Mouse (Mus musculus) midbrain, embryonic 15.5 days (tissue): Measurements from ENCODE around the gene Gmds. TPM values are rescaled to one million over a fixed set of nuclear protein-coding genes. Genes with fewer than 3 reads are reported as not detected.

Experiments used
- ATAC-seq: fragments of 200-750 bp; cut with Nextera tagmentation; replicated peaks from 2 replicates; pipeline ENCODE4 v1.8.0; 2017; ENCODE audit warnings: moderate TSS enrichment
- H3K27ac ChIP-seq: fragments of 300-500 bp; sonication (generic); 2 replicates; pipeline ENCODE4 v1.5.1; 2015; ENCODE audit warnings: mild to moderate bottlenecking, inconsistent platforms
- H3K27me3 ChIP-seq: fragments of 300-500 bp; sonication (generic); replicated peaks from 2 replicates; pipeline ENCODE4 v1.6.1; 2015; ENCODE audit warnings: inconsistent platforms
- H3K36me3 ChIP-seq: fragments of 300-500 bp; sonication (generic); replicated peaks from 2 replicates; pipeline ENCODE4 v1.6.1; 2015; ENCODE audit warnings: inconsistent platforms
- H3K4me1 ChIP-seq: fragments of 300-500 bp; sonication (generic); 2 replicates; pipeline ENCODE4 v1.6.1; 2015; ENCODE audit warnings: inconsistent platforms
- H3K4me2 ChIP-seq: fragments of 300-500 bp; sonication (generic); 2 replicates; pipeline ENCODE4 v1.6.1; 2015; ENCODE audit warnings: inconsistent platforms, mild to moderate bottlenecking, moderate library complexity
- H3K4me3 ChIP-seq: fragments of 300-500 bp; sonication (generic); 2 replicates; pipeline ENCODE4 v1.5.1; 2015; ENCODE audit warnings: mild to moderate bottlenecking, inconsistent platforms
- H3K9ac ChIP-seq: fragments of 300-500 bp; sonication (generic); 2 replicates; pipeline ENCODE4 v1.6.1; 2015; ENCODE audit warnings: mild to moderate bottlenecking, inconsistent platforms
- H3K9me3 ChIP-seq: fragments of 300-500 bp; sonication (generic); 2 replicates; pipeline ENCODE4 v1.6.1; 2016; ENCODE audit warnings: inconsistent platforms
- WGBS: fragments of 180-500 bp; shearing (Covaris S2); methylation state at CpG from one replicate; pipeline ENCODE4 v1.1.7; 2015; ENCODE audit warnings: mixed read lengths; 5-methylcytosine and 5-hydroxymethylcytosine counted together
- polyA plus RNA-seq: library from polyadenylated mRNA; unstranded; fragments of >200 nt; fragmentation: Nextera tagmentation; extraction: Ambion mirVana; gene quantifications from 2 replicates; pipeline ENCODE4 v1.2.1, GENCODE M21; 2015

Gene Gmds
- polyA plus RNA-seq, 1 experiment from 2014 or later = 35.6 TPM

- WGBS = under 1% methylated on average over 47 of the region's 47 CpGs
- Histone ChIP-seq H3K4me1 (peaks cover 39% of the 10 kb centered on the region), H3K9me3 (no peaks in the 10 kb centered on the region), H3K36me3 (no peaks in the 10 kb centered on the region), H3K27ac (peak overlapping the region; percentile 60), H3K9ac (0 out of 2 replicates have a peak overlapping the region, but pooled peaks have one; percentile 12), H3K27me3 (peaks cover 86% of the 10 kb centered on the region), H3K4me3 (peak overlapping the region; percentile 42), H3K4me2 (peak overlapping the region; percentile 73)
- ATAC-seq = 0 out of 2 replicates have a peak, but pooled peaks have one; percentile 10
These were observed 530.8 kb downstream of the Gmds start for GRCm38 (mm10) chr13:31807736-31808115.

GRCm38 (mm10) chr13:31806890-31807735, 531.4 kb downstream of the Gmds start:
- H3K27ac ChIP-seq = peak overlapping the region; percentile 60
- H3K9me3 ChIP-seq = no peaks in the 10 kb centered on the region
- peaks cover 84% of the 10 kb centered on the region for H3K27me3 ChIP-seq
- ATAC-seq = peak; percentile 19
- no peaks in the 10 kb centered on the region for H3K36me3 ChIP-seq
- under 1% methylated on average over 75 of the region's 101 CpGs for WGBS
- H3K4me1 ChIP-seq = peaks cover 39% of the 10 kb centered on the region
- H3K4me3 ChIP-seq = peak overlapping the region; percentile 42
- peak overlapping the region; percentile 73 for H3K4me2 ChIP-seq
- H3K9ac ChIP-seq = peak overlapping the region; percentile 24; the same call in 1 of the 2 replicates

- ATAC-seq = peak; percentile 74
- Histone ChIP-seq H3K9ac (peak within 1 kb of the TSS; percentile 24; the same call in 1 of the 2 replicates), H3K27me3 (peaks cover 84% of the 10 kb centered on the region), H3K36me3 (no peaks in the 10 kb centered on the region), H3K9me3 (no peaks in the 10 kb centered on the region), H3K27ac (peak within 1 kb of the TSS; percentile 60), H3K4me2 (peak within 1 kb of the TSS; percentile 73), H3K4me1 (peaks cover 44% of the 10 kb centered on the region), H3K4me3 (peak within 1 kb of the TSS; percentile 42)
- under 1% methylated on average over 40 of the region's 40 CpGs for WGBS
These were observed 532.1 kb downstream of the Gmds start, which contains the start of gene Foxc1 for GRCm38 (mm10) chr13:31806428-31806832. Gene Foxc1 (plus strand): TSS chr13:31806633.

- ATAC-seq = peak; percentile 35
- H3K9ac ChIP-seq = no peak overlapping the region; the same call in 1 of the 2 replicates
- no peaks in the 10 kb centered on the region for H3K36me3 ChIP-seq
- 0 out of 2 replicates have a peak overlapping the region, but pooled peaks have one; percentile 6 for H3K27ac ChIP-seq
- peak overlapping the region; percentile 73 for H3K4me2 ChIP-seq
- H3K27me3 ChIP-seq = peaks cover 85% of the 10 kb centered on the region
- peak overlapping the region; percentile 42 for H3K4me3 ChIP-seq
- H3K4me1 ChIP-seq = peaks cover 44% of the 10 kb centered on the region
- 1% methylated on average over 34 of the region's 34 CpGs for WGBS
- no peaks in the 10 kb centered on the region for H3K9me3 ChIP-seq
These were observed 532.6 kb downstream of the Gmds start for GRCm38 (mm10) chr13:31805831-31806427.

- peaks cover 46% of the 10 kb centered on the region for H3K4me1 ChIP-seq
- no peak overlapping the region for H3K4me2 ChIP-seq
- no peak overlapping the region for H3K4me3 ChIP-seq
- peaks cover 88% of the 10 kb centered on the region for H3K27me3 ChIP-seq
- no peak overlapping the region for H3K9ac ChIP-seq
- H3K27ac ChIP-seq = no peak overlapping the region
- ATAC-seq = no peak
- H3K9me3 ChIP-seq = no peaks in the 10 kb centered on the region
- no peaks in the 10 kb centered on the region for H3K36me3 ChIP-seq
- WGBS = 2% methylated on average over 7 of the region's 7 CpGs
These were observed 534.0 kb downstream of the Gmds start for GRCm38 (mm10) chr13:31804571-31804970.

GRCm38 (mm10) chr13:31803166-31804093, 535.1 kb downstream of the Gmds start:
- Histone ChIP-seq H3K9me3 (no peaks in the 10 kb centered on the region), H3K27ac (no peak overlapping the region), H3K4me1 (peaks cover 44% of the 10 kb centered on the region), H3K4me2 (no peak overlapping the region), H3K27me3 (peaks cover 95% of the 10 kb centered on the region), H3K4me3 (no peak overlapping the region), H3K36me3 (no peaks in the 10 kb centered on the region), H3K9ac (no peak overlapping the region)
- no peak for ATAC-seq
- WGBS = under 1% methylated on average over 31 of the region's 31 CpGs

- 8% methylated on average over 5 of the region's 5 CpGs for WGBS
- Histone ChIP-seq H3K4me2 (no peak overlapping the region), H3K4me3 (no peak overlapping the region), H3K27ac (no peak overlapping the region), H3K9ac (no peak overlapping the region), H3K4me1 (peaks cover 34% of the 10 kb centered on the region), H3K27me3 (peaks cover 94% of the 10 kb centered on the region), H3K36me3 (no peaks in the 10 kb centered on the region), H3K9me3 (no peaks in the 10 kb centered on the region)
- ATAC-seq = no peak
These were observed 536.1 kb downstream of the Gmds start for GRCm38 (mm10) chr13:31802447-31802846.

- H3K9me3 ChIP-seq = no peaks in the 10 kb centered on the region
- peak overlapping the region; percentile 32 for H3K4me3 ChIP-seq
- peaks cover 88% of the 10 kb centered on the region for H3K27me3 ChIP-seq
- H3K4me1 ChIP-seq = peaks cover 27% of the 10 kb centered on the region
- peak overlapping the region; percentile 64 for H3K4me2 ChIP-seq
- H3K27ac ChIP-seq = no peak overlapping the region
- 3% methylated on average over 25 of the region's 25 CpGs for WGBS
- peak; percentile 32 for ATAC-seq
- H3K36me3 ChIP-seq = no peaks in the 10 kb centered on the region
- H3K9ac ChIP-seq = no peak overlapping the region
These were observed 536.7 kb downstream of the Gmds start for GRCm38 (mm10) chr13:31801703-31802305.

GRCm38 (mm10) chr13:31800581-31801576, 537.7 kb downstream of the Gmds start:
- Histone ChIP-seq H3K27ac (no peak overlapping the region), H3K9me3 (no peaks in the 10 kb centered on the region), H3K36me3 (no peaks in the 10 kb centered on the region), H3K4me3 (peak overlapping the region; percentile 32), H3K4me1 (peaks cover 18% of the 10 kb centered on the region), H3K27me3 (peaks cover 80% of the 10 kb centered on the region), H3K4me2 (peak overlapping the region; percentile 64), H3K9ac (peak overlapping the region; percentile 23; the same call in 1 of the 2 replicates)
- WGBS = 1% methylated on average over 43 of the region's 43 CpGs
- peak; percentile 87 for ATAC-seq

GRCm38 (mm10) chr13:31798075-31798474, 540.5 kb downstream of the Gmds start:
- H3K4me2 ChIP-seq = no peak overlapping the region
- WGBS = 40% methylated on average over 9 of the region's 9 CpGs
- ATAC-seq = no peak
- H3K27ac ChIP-seq = no peak overlapping the region
- no peaks in the 10 kb centered on the region for H3K36me3 ChIP-seq
- peaks cover 57% of the 10 kb centered on the region for H3K27me3 ChIP-seq
- no peaks in the 10 kb centered on the region for H3K9me3 ChIP-seq
- H3K4me3 ChIP-seq = no peak overlapping the region
- no peak overlapping the region for H3K9ac ChIP-seq
- H3K4me1 ChIP-seq = peaks cover 15% of the 10 kb centered on the region
